Mouse (Mus musculus): Measurements from ENCODE around the gene Irgm2. TPM values are rescaled to one million over a fixed set of nuclear protein-coding genes. Genes with fewer than 3 reads are reported as not detected.

The Irgm2 gene
- polyA plus RNA-seq, 1 experiment from 2014 or later: 0.98 TPM

GRCm38 (mm10) chr11:58189675-58190074 is 9.7 kb upstream of the Irgm2 start:
- 96% methylated on average over 6 of the region's 6 CpGs for WGBS

GRCm38 (mm10) chr11:58193326-58193725 is 6.1 kb upstream of the Irgm2 start:
- Histone ChIP-seq H3K36me3 (no peaks in the 10 kb centered on the region), H3K27me3 (no peaks in the 10 kb centered on the region), H3K4me3 (replicated peaks) (no peak overlapping the region), H3K9ac (replicated peaks) (no peak overlapping the region), H3K4me1 (replicated peaks) (no peaks in the 10 kb centered on the region), H3K9me3 (no peaks in the 10 kb centered on the region), H3K4me2 (replicated peaks) (no peak overlapping the region), H3K27ac (no peak overlapping the region)
- ATAC-seq: no peak
- WGBS: 86% methylated on average over 3 of the region's 3 CpGs

More at GRCm38 (mm10) chr11:58189675-58190074, 9.7 kb upstream of the Irgm2 start:
- H3K27me3 ChIP-seq: no peaks in the 10 kb centered on the region
- ATAC-seq: no peak
- no peaks in the 10 kb centered on the region for H3K9me3 ChIP-seq
- no peaks in the 10 kb centered on the region for H3K4me1 ChIP-seq (replicated peaks)
- H3K27ac ChIP-seq: no peak overlapping the region
- H3K9ac ChIP-seq (replicated peaks): no peak overlapping the region
- H3K4me2 ChIP-seq (replicated peaks): no peak overlapping the region
- no peaks in the 10 kb centered on the region for H3K36me3 ChIP-seq
- H3K4me3 ChIP-seq (replicated peaks): no peak overlapping the region

- no peaks in the 10 kb centered on the region for H3K27me3 ChIP-seq
- H3K27ac ChIP-seq: no peak overlapping the region
- WGBS: 39% methylated on average over 4 of the region's 4 CpGs
- H3K4me2 ChIP-seq (replicated peaks): no peak overlapping the region
- ATAC-seq: no peak
- H3K36me3 ChIP-seq: no peaks in the 10 kb centered on the region
- H3K4me1 ChIP-seq (replicated peaks): peaks cover under 1% of the 10 kb centered on the region; the same call in 1 of the 2 replicates
- no peaks in the 10 kb centered on the region for H3K9me3 ChIP-seq
- no peak overlapping the region for H3K9ac ChIP-seq (replicated peaks)
- H3K4me3 ChIP-seq (replicated peaks): no peak overlapping the region
Observed at GRCm38 (mm10) chr11:58193860-58194520, 5.4 kb upstream of the Irgm2 start.

- Histone ChIP-seq H3K27me3 (no peaks in the 10 kb centered on the region), H3K36me3 (no peaks in the 10 kb centered on the region), H3K27ac (no peak overlapping the region), H3K4me2 (replicated peaks) (peak overlapping the region; percentile 55; the same call in 1 of the 2 replicates), H3K4me1 (replicated peaks) (peaks cover 4% of the 10 kb centered on the region; the same call in 1 of the 2 replicates), H3K4me3 (replicated peaks) (no peak overlapping the region), H3K9me3 (no peaks in the 10 kb centered on the region), H3K9ac (replicated peaks) (no peak overlapping the region)
- WGBS: 90% methylated on average over 4 of the region's 4 CpGs
- no peak for ATAC-seq
Observed at GRCm38 (mm10) chr11:58198663-58199062, 755 bp upstream of the Irgm2 start.

DNA sequence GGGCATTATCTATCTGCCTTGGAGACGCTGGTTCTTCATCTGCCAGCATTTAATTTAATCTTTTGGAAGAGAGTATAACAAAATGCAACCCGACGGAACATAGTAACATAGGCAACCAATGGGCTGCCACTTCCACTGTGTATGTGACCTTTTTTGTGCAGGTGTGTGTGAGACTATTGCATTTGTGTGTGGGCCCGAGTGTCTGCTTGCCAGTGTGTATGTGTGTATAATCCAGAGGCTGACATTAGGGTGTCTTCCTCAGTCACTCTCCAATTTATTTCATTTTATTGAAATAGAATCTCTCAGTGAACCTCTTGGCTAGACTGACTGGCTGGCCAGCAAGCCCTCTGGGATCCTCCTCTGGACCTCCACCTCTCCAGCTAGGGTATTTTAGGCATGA is 808 bp downstream of the Irgm2 start:
- H3K36me3 ChIP-seq: no peaks in the 10 kb centered on the region
- no peak overlapping the region for H3K4me3 ChIP-seq (replicated peaks)
- ATAC-seq: no peak
- peaks cover 4% of the 10 kb centered on the region; the same call in 1 of the 2 replicates for H3K4me1 ChIP-seq (replicated peaks)
- H3K27me3 ChIP-seq: no peaks in the 10 kb centered on the region
- no peak overlapping the region for H3K4me2 ChIP-seq (replicated peaks)
- H3K9ac ChIP-seq (replicated peaks): no peak overlapping the region
- WGBS: 96% methylated on average over 4 of the region's 4 CpGs
- no peak overlapping the region for H3K27ac ChIP-seq
- H3K9me3 ChIP-seq: no peaks in the 10 kb centered on the region

GRCm38 (mm10) chr11:58201052-58201451 is 1.6 kb downstream of the Irgm2 start:
- no peak overlapping the region for H3K4me2 ChIP-seq (replicated peaks)
- H3K9ac ChIP-seq (replicated peaks): no peak overlapping the region
- no peaks in the 10 kb centered on the region for H3K36me3 ChIP-seq
- H3K27me3 ChIP-seq: no peaks in the 10 kb centered on the region
- peaks cover 4% of the 10 kb centered on the region; the same call in 1 of the 2 replicates for H3K4me1 ChIP-seq (replicated peaks)
- no peak overlapping the region for H3K27ac ChIP-seq
- no peaks in the 10 kb centered on the region for H3K9me3 ChIP-seq
- ATAC-seq: no peak
- no peak overlapping the region for H3K4me3 ChIP-seq (replicated peaks)
- 89% methylated on average over 12 of the region's 12 CpGs for WGBS

GRCm38 (mm10) chr11:58210321-58210886 is 11.0 kb downstream of the Irgm2 start:
- ATAC-seq: no peak
- WGBS: 97% methylated on average over 1 of the region's 1 CpGs
- 0 out of 2 replicates have a peak, but pooled peaks cover 2% of the 10 kb centered on the region for H3K27me3 ChIP-seq
- H3K9me3 ChIP-seq: no peaks in the 10 kb centered on the region
- no peak overlapping the region for H3K4me3 ChIP-seq (replicated peaks)
- H3K9ac ChIP-seq (replicated peaks): no peak overlapping the region
- peaks cover 4% of the 10 kb centered on the region for H3K4me1 ChIP-seq (replicated peaks)
- no peak overlapping the region for H3K27ac ChIP-seq
- H3K36me3 ChIP-seq: no peaks in the 10 kb centered on the region
- H3K4me2 ChIP-seq (replicated peaks): no peak overlapping the region

GRCm38 (mm10) chr11:58211062-58211681 is 11.8 kb downstream of the Irgm2 start:
- no peak overlapping the region for H3K4me2 ChIP-seq (replicated peaks)
- ATAC-seq: no peak
- H3K27ac ChIP-seq: no peak overlapping the region
- no peaks in the 10 kb centered on the region for H3K9me3 ChIP-seq
- H3K4me1 ChIP-seq (replicated peaks): peaks cover 4% of the 10 kb centered on the region
- 0 out of 2 replicates have a peak, but pooled peaks cover 2% of the 10 kb centered on the region for H3K27me3 ChIP-seq
- H3K9ac ChIP-seq (replicated peaks): no peak overlapping the region
- no peak overlapping the region for H3K4me3 ChIP-seq (replicated peaks)
- no peaks in the 10 kb centered on the region for H3K36me3 ChIP-seq
- WGBS: 22% methylated on average over 9 of the region's 9 CpGs

- Histone ChIP-seq H3K4me3 (replicated peaks) (no peak overlapping the region), H3K27me3 (0 out of 2 replicates have a peak, but pooled peaks cover 2% of the 10 kb centered on the region), H3K36me3 (no peaks in the 10 kb centered on the region), H3K4me2 (replicated peaks) (no peak overlapping the region), H3K9ac (replicated peaks) (no peak overlapping the region), H3K9me3 (no peaks in the 10 kb centered on the region), H3K4me1 (replicated peaks) (peaks cover 4% of the 10 kb centered on the region), H3K27ac (no peak overlapping the region)
- ATAC-seq: no peak
- WGBS: 12% methylated on average over 2 of the region's 2 CpGs
Observed at GRCm38 (mm10) chr11:58211682-58212067, 12.3 kb downstream of the Irgm2 start.

- no peak for ATAC-seq
- 0 out of 2 replicates have a peak, but pooled peaks cover 2% of the 10 kb centered on the region for H3K27me3 ChIP-seq
- 82% methylated on average over 7 of the region's 7 CpGs for WGBS
Observed at GRCm38 (mm10) chr11:58213673-58214342, 14.4 kb downstream of the Irgm2 start.

GRCm38 (mm10) chr11:58214391-58215048 is 15.1 kb downstream of the Irgm2 start:
- Histone ChIP-seq H3K9me3 (no peaks in the 10 kb centered on the region), H3K4me3 (replicated peaks) (peak overlapping the region; percentile 16; the same call in 1 of the 2 replicates), H3K36me3 (no peaks in the 10 kb centered on the region), H3K9ac (replicated peaks) (no peak overlapping the region), H3K27me3 (0 out of 2 replicates have a peak, but pooled peaks cover 2% of the 10 kb centered on the region), H3K4me2 (replicated peaks) (peak overlapping the region; percentile 34), H3K4me1 (replicated peaks) (peaks cover 4% of the 10 kb centered on the region), H3K27ac (no peak overlapping the region)
- no peak for ATAC-seq
- 54% methylated on average over 17 of the region's 17 CpGs for WGBS

More at GRCm38 (mm10) chr11:58213673-58214342, 14.4 kb downstream of the Irgm2 start:
- no peak overlapping the region for H3K4me3 ChIP-seq (replicated peaks)
- H3K9me3 ChIP-seq: no peaks in the 10 kb centered on the region
- H3K4me1 ChIP-seq (replicated peaks): peaks cover 4% of the 10 kb centered on the region
- no peaks in the 10 kb centered on the region for H3K36me3 ChIP-seq
- no peak overlapping the region for H3K4me2 ChIP-seq (replicated peaks)
- no peak overlapping the region for H3K27ac ChIP-seq
- H3K9ac ChIP-seq (replicated peaks): no peak overlapping the region
